In the genomic region with DNA sequence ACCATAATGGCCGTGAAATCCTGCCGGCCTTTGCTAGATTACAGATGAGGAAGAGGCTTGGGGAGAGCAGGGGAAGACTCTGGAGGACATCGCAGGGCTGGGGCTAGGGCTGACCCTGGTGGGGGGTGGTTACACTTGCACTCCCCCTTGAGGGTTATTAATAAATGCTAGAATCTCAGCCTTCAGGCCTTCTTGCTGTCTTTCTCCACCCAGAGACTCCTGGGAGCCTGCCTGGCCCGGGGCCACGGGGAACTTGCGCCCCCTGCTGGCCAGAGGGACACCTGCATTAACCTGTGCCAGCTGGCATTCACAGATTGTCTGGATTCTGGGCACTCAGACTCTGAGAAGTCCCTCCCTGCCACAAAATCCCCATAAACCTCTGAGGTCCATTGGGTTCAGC, we compare ENCODE assay signal across 9 mouse cellular contexts. TPM values are rescaled to one million over a fixed set of nuclear protein-coding genes. Genes with fewer than 3 reads are reported as not detected.
DNase-seq lines count a peak whose midpoint lies in the region; ATAC-seq and TF ChIP-seq lines count a peak whose summit lies in the region.
"Had no signal": no experiment of that assay in that cellular context is flagged by ENCODE, and none has a peak within 500 bp of the region (broad histone marks: within the 10 kb centered on the region; RNA-seq: fewer than 3 reads in every experiment).

No protein-coding gene starts in this region.

- 32% methylated on average over 6 of the region's 6 CpGs for WGBS in kidney, adult 2 months
- 32% methylated on average over 6 of the region's 6 CpGs for WGBS in liver, embryonic 11.5 days
- 34% methylated on average over 6 of the region's 6 CpGs for WGBS in neural tube, embryonic 12.5 days

- H3K9me3 ChIP-seq in liver, embryonic 11.5 days (ENCODE audit: control insufficient read depth, low read length), result no peaks in the 10 kb centered on the region
- H3K9me3 ChIP-seq in neural tube, embryonic 12.5 days, result no peaks in the 10 kb centered on the region
- H3K9me3 ChIP-seq: embryonic facial prominence, embryonic 15.5 days had no signal

- ATAC-seq in liver, embryonic 11.5 days (replicated peaks; ENCODE audit: low FRiP score), result 0 out of 2 replicates have a peak, but pooled peaks have one; percentile 28
- peak; percentile 39; the same call in 1 of the 2 replicates for ATAC-seq in neural tube, embryonic 12.5 days (ENCODE audit: low FRiP score, low read depth)

- H3K36me3 ChIP-seq in kidney, adult 2 months (ENCODE audit: control insufficient read depth, insufficient read depth, low read length), result no peaks in the 10 kb centered on the region
- no peaks in the 10 kb centered on the region for H3K36me3 ChIP-seq in liver, embryonic 11.5 days (ENCODE audit: control insufficient read depth, insufficient read depth, low read length)
- H3K36me3 ChIP-seq in neural tube, embryonic 12.5 days, result no peaks in the 10 kb centered on the region
- H3K36me3 ChIP-seq: embryonic facial prominence, embryonic 15.5 days had no signal

- intact Hi-C loops in gastrocnemius, postnatal 36 days (cut with DNase I), result loop anchor here (2.0 to 5.0 kb wide), 2 partner anchors 48 to 76 kb away; no protein-coding TSS in a partner anchor

- peak; percentile 83 for TF ChIP-seq CTCF in kidney, adult 2 months (conservative IDR thresholded peaks at IDR 0.05; ENCODE audit: insufficient read depth, insufficient read length, low read depth, low read length)

- H3K27ac ChIP-seq in kidney, adult 2 months (ENCODE audit: insufficient read depth, low read depth, low read length), result no peak overlapping the region
- H3K27ac ChIP-seq in liver, embryonic 11.5 days (ENCODE audit: low read depth, low read length), result no peak overlapping the region
- H3K27ac ChIP-seq in neural tube, embryonic 12.5 days, result no peak overlapping the region
- H3K27ac ChIP-seq: embryonic facial prominence, embryonic 15.5 days had no signal

- H3K4me3 ChIP-seq in kidney, adult 2 months (ENCODE audit: insufficient read depth, low read depth, low read length), result no peak overlapping the region
- no peak overlapping the region for H3K4me3 ChIP-seq in liver, embryonic 11.5 days (ENCODE audit: low read depth, low read length)
- no peak overlapping the region for H3K4me3 ChIP-seq in neural tube, embryonic 12.5 days
- H3K4me3 ChIP-seq: embryonic facial prominence, embryonic 15.5 days had no signal

- no peaks in the 10 kb centered on the region for H3K27me3 ChIP-seq in kidney, adult 2 months (replicated peaks; ENCODE audit: control insufficient read depth, insufficient read depth, low read length)
- H3K27me3 ChIP-seq in liver, embryonic 11.5 days (replicated peaks; ENCODE audit: control insufficient read depth, insufficient read depth, low read length), result no peaks in the 10 kb centered on the region
- no peaks in the 10 kb centered on the region for H3K27me3 ChIP-seq in neural tube, embryonic 12.5 days (replicated peaks)
- H3K27me3 ChIP-seq: embryonic facial prominence, embryonic 15.5 days had no signal

- no peak overlapping the region for H3K4me2 ChIP-seq in liver, embryonic 11.5 days
- no peak overlapping the region for H3K4me2 ChIP-seq in neural tube, embryonic 12.5 days (replicated peaks)
- H3K4me2 ChIP-seq: embryonic facial prominence, embryonic 15.5 days had no signal

- TF ChIP-seq POLR2A in kidney, adult 2 months (IDR thresholded peaks at IDR 0.05; ENCODE audit: low read depth, low read length), result no peak

- peak; percentile 71 for DNase-seq in 416B (ENCODE audit: low read depth)
- peak; percentile 61 for DNase-seq in T-cell, adult 2 months (ENCODE audit: low spot score)
- peak; percentile 76 to 82 for DNase-seq in cerebellum, postnatal 25 days
- DNase-seq in gastrocnemius, postnatal 36 days, result peak; percentile 37 to 69
- peak; percentile 78 for DNase-seq in kidney, adult 2 months
- peak; percentile 72 for DNase-seq in liver, embryonic 11.5 days (ENCODE audit: low spot score)
- peak; percentile 79 for DNase-seq in testis, postnatal 10 days (ENCODE audit: low spot score)

- no peak overlapping the region for H3K9ac ChIP-seq in liver, embryonic 11.5 days (ENCODE audit: low read depth, low read length)
- H3K9ac ChIP-seq in neural tube, embryonic 12.5 days, result no peak overlapping the region
- H3K9ac ChIP-seq: embryonic facial prominence, embryonic 15.5 days had no signal

- no peaks in the 10 kb centered on the region for H3K4me1 ChIP-seq in kidney, adult 2 months (ENCODE audit: control insufficient read depth, insufficient read depth, low read length)
- H3K4me1 ChIP-seq in liver, embryonic 11.5 days (replicated peaks; ENCODE audit: control insufficient read depth, insufficient read depth, low read length), result no peaks in the 10 kb centered on the region
- H3K4me1 ChIP-seq in neural tube, embryonic 12.5 days, result peaks cover 13% of the 10 kb centered on the region; the same call in 1 of the 2 replicates

RNA-seq across cellular contexts. Expression of a gene that starts 18.1 kb away (rescaled TPM):
- 1 to 10 TPM; 5.4 to 6.0 TPM for total RNA-seq in gastrocnemius, postnatal 36 days (2021)
- polyA plus RNA-seq in kidney, adult 2 months (2012; rRNA removed), result 7.8 and 8.3 TPM in 2 replicates
- polyA plus RNA-seq in liver, embryonic 11.5 days (2014; fragmentation: Nextera tagmentation; extraction: Ambion mirVana), result 7.8 and 8.4 TPM in 2 replicates
- 8.4 and 8.5 TPM in 2 replicates for polyA plus RNA-seq in neural tube, embryonic 12.5 days (2016; fragmentation: Nextera tagmentation; extraction: Ambion mirVana)

RNA-seq across cellular contexts. Expression of a gene that starts 57.5 kb away (rescaled TPM):
- 10 to 100 TPM; 20.8 to 28.5 TPM for total RNA-seq in gastrocnemius, postnatal 36 days (2021)
- 2.9 and 3.6 TPM in 2 replicates for polyA plus RNA-seq in kidney, adult 2 months (2012; rRNA removed)
- polyA plus RNA-seq in liver, embryonic 11.5 days (2014; fragmentation: Nextera tagmentation; extraction: Ambion mirVana), result 5.4 and 7.2 TPM in 2 replicates
- polyA plus RNA-seq in neural tube, embryonic 12.5 days (2016; fragmentation: Nextera tagmentation; extraction: Ambion mirVana), result 13.0 and 14.4 TPM in 2 replicates
